Mouse (Mus musculus) stomach, embryonic 14.5 days (tissue): ENCODE data around the gene Hist1h4d. TPM values are rescaled to one million over a fixed set of nuclear protein-coding genes. Genes with fewer than 3 reads are reported as not detected.
"Not testable (repeated sequence)": the region's sequence is repeated elsewhere in the genome, so short reads cannot be mapped to it uniquely, and the experiment has no call there.

Experiments
- ATAC-seq: fragments of 200-750 bp; cut with Nextera tagmentation; 2 replicates; pipeline ENCODE4 v1.8.0; 2017; ENCODE audit warnings: low read depth, moderate TSS enrichment; ENCODE audit not compliant: insufficient number of reproducible peaks, insufficient read depth, low FRiP score
- H3K27ac ChIP-seq: fragments of 300-500 bp; sonication (generic); 2 replicates; pipeline ENCODE4 v1.5.1; 2014; ENCODE audit warnings: mild to moderate bottlenecking, low read length, moderate library complexity, mixed read lengths
- H3K27me3 ChIP-seq: fragments of 300-500 bp; sonication (generic); 2 replicates; pipeline ENCODE4 v1.6.1; 2014; ENCODE audit warnings: low read length, control low read depth, mixed read lengths; ENCODE audit not compliant: control insufficient read depth, insufficient read depth
- H3K36me3 ChIP-seq: fragments of 300-500 bp; sonication (generic); 2 replicates; pipeline ENCODE4 v1.6.1; 2014; ENCODE audit warnings: mild to moderate bottlenecking, control low read depth, low read length, moderate library complexity, mixed read lengths; ENCODE audit not compliant: control insufficient read depth, insufficient read depth
- H3K4me1 ChIP-seq: fragments of 300-500 bp; sonication (generic); 2 replicates; pipeline ENCODE4 v1.6.1; 2014; ENCODE audit warnings: low read length, control low read depth, mixed read lengths; ENCODE audit not compliant: control insufficient read depth, insufficient read depth
- H3K4me2 ChIP-seq: fragments of 300-500 bp; sonication (generic); replicated peaks from 2 replicates; pipeline ENCODE4 v1.6.1; 2014; ENCODE audit warnings: low read depth, low read length, control low read depth
- H3K4me3 ChIP-seq: fragments of 300-500 bp; sonication (generic); 2 replicates; pipeline ENCODE4 v1.5.1; 2014; ENCODE audit warnings: low read depth, low read length, control low read depth
- H3K9ac ChIP-seq: fragments of 300-500 bp; sonication (generic); replicated peaks from 2 replicates; pipeline ENCODE4 v1.6.1; 2014; ENCODE audit warnings: low read depth, mild to moderate bottlenecking, control low read depth, low read length, moderate library complexity, mixed read lengths
- H3K9me3 ChIP-seq: fragments of 300-500 bp; sonication (generic); 2 replicates; pipeline ENCODE4 v1.6.1; 2016; ENCODE audit warnings: low read depth, low read length, control low read depth; ENCODE audit not compliant: control insufficient read depth
- WGBS: fragments of 180-500 bp; shearing (Covaris S2); extraction: QIAGEN DNeasy Blood & Tissue Kit; methylation state at CpG from one replicate; pipeline ENCODE4 v1.1.7; 2014; 5-methylcytosine and 5-hydroxymethylcytosine counted together
- polyA plus RNA-seq: library from polyadenylated mRNA; unstranded; fragments of >200 nt; fragmentation: Nextera tagmentation; extraction: Ambion mirVana; gene quantifications from 2 replicates; pipeline ENCODE4 v1.2.1, GENCODE M21; 2014

Hist1h4d gene
- polyA plus RNA-seq, 1 experiment from 2014 or later: 119 TPM

DNA sequence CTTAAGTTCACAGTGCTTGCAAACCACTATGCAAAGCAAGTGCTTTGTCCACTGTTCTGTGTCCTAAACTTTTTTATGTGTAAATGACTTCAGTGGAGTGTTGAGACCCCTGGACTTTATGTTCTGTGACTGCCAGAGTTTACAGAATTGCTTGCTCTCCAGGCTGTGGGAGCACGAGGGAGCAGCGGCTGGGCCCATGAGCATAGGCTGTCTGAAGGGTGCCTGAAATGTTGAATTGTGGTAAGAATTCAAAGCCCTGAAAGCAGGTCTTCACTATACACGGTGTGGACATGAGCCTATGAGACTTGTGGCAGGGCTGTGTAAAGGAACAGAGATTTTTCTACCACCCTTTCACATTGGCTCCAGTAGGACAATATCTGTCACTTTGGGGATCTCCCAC lies 30.2 kb downstream of the Hist1h4d start:
- no peaks in the 10 kb centered on the region for H3K4me1 ChIP-seq
- no peak overlapping the region for H3K9ac ChIP-seq
- H3K36me3 ChIP-seq: no peaks in the 10 kb centered on the region
- 87% methylated on average over 3 of the region's 3 CpGs for WGBS
- ATAC-seq: no peak
- H3K9me3 ChIP-seq: no peaks in the 10 kb centered on the region
- H3K4me2 ChIP-seq: no peak overlapping the region
- H3K27me3 ChIP-seq: no peaks in the 10 kb centered on the region
- no peak overlapping the region for H3K4me3 ChIP-seq
- no peak overlapping the region for H3K27ac ChIP-seq

GRCm38 (mm10) chr13:23620056-23620732 lies 38.8 kb downstream of the Hist1h4d start:
- no peaks in the 10 kb centered on the region for H3K36me3 ChIP-seq
- no peaks in the 10 kb centered on the region for H3K9me3 ChIP-seq
- H3K4me3 ChIP-seq: peak overlapping the region; percentile 57
- peak overlapping the region; percentile 19 for H3K9ac ChIP-seq
- H3K27me3 ChIP-seq: no peaks in the 10 kb centered on the region
- H3K4me2 ChIP-seq: peak overlapping the region; percentile 74
- peak overlapping the region; percentile 97 for H3K27ac ChIP-seq
- H3K4me1 ChIP-seq: 0 out of 2 replicates have a peak, but pooled peaks cover 6% of the 10 kb centered on the region
- no peak for ATAC-seq
- 47% methylated on average over 12 of the region's 12 CpGs for WGBS

DNA sequence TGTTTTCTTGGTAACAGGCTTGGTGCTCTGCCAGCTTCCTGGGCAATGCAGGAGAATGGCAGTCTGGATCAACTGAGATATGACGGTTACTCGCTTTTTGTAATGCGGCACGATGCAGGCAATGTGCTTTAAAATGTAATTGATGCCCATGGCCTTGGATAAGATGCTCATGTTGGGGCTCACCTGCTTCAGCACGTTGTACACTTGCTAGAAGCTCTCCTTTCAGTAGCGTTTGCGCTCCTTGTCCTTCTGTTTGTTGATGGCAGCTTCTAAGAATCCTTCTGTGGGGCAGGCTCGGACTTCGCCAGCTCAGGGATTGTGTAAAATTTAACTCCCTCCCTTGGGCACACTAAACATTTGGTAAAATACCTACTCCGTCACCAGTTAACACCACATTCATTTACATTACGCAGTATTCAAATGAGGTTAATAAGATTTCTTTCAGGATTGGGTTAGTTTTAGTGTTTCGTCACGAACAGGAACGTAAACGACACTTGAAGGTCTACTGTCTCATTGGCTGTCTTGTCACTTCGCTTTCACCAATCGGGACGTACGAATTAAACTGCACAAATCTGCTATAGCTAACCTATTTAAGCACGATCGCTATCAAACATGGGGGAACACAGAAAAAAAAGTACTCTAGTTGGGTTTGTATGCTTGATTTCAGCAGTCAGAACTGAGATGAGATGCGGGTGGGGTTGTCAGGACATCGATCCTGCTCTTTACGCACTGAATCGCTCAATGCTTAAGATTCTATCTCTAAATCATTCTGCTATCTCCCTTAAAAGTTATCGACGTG lies 39.5 kb downstream of the Hist1h4d start, which contains the start of gene Hist1h2be:
Hist1h2be (minus strand) TSS at position 392 of the 799 bp plus-strand sequence.
- Histone ChIP-seq H3K27me3 (no peaks in the 10 kb centered on the region), H3K4me1 (0 out of 2 replicates have a peak, but pooled peaks cover 6% of the 10 kb centered on the region), H3K4me3 (peak within 1 kb of the TSS; percentile 57), H3K36me3 (no peaks in the 10 kb centered on the region), H3K4me2 (peak within 1 kb of the TSS; percentile 74), H3K9ac (peak within 1 kb of the TSS; percentile 75), H3K9me3 (no peaks in the 10 kb centered on the region), H3K27ac (peak within 1 kb of the TSS; percentile 97)
- WGBS: 1% methylated on average over 27 of the region's 27 CpGs
- ATAC-seq: peak; percentile 89

GRCm38 (mm10) chr13:23621532-23622174 lies 40.3 kb downstream of the Hist1h4d start:
- Histone ChIP-seq H3K4me3 (peak overlapping the region; percentile 57), H3K4me1 (0 out of 2 replicates have a peak, but pooled peaks cover 6% of the 10 kb centered on the region), H3K9me3 (no peaks in the 10 kb centered on the region), H3K36me3 (no peaks in the 10 kb centered on the region), H3K4me2 (peak overlapping the region; percentile 74), H3K27ac (peak overlapping the region; percentile 97), H3K27me3 (no peaks in the 10 kb centered on the region), H3K9ac (peak overlapping the region; percentile 75)
- ATAC-seq: peak; percentile 83
- WGBS: under 1% methylated on average over 18 of the region's 18 CpGs

DNA sequence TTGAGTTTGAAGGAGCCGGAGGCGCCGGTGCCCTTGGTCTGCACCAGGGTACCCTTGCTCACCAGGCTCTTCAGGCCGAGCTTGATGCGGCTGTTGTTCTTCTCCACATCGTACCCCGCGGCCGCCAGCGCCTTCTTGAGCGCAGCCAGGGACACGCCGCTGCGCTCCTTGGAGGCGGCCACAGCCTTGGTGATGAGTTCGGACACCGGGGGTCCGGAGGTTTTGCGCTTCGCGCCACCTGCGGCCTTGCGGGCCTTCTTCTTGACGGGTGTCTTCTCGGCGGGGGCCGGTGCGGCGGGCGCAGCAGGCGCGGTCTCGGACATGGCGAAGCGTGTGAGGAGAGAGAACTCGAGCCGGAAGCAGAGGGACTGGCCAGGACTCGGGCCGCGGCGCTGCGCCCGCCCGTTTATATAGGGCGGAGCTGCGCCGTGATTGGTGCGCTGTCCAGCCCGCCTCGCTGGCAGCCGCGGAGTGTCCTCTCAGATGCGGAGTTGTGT lies 40.8 kb downstream of the Hist1h4d start, which contains the start of gene Hist1h1e:
Hist1h1e (minus strand) TSS at position 384 of the 497 bp plus-strand sequence.
- Histone ChIP-seq H3K4me2 (peak within 1 kb of the TSS; percentile 74), H3K27ac (peak within 1 kb of the TSS; percentile 97), H3K4me3 (peak within 1 kb of the TSS; percentile 57), H3K9ac (peak within 1 kb of the TSS; percentile 75)
- H3K27me3 ChIP-seq, H3K4me1 ChIP-seq, H3K9me3 ChIP-seq, H3K36me3 ChIP-seq: not testable (repeated sequence)
- under 1% methylated on average over 52 of the region's 53 CpGs for WGBS
- peak; percentile 91 for ATAC-seq

DNA sequence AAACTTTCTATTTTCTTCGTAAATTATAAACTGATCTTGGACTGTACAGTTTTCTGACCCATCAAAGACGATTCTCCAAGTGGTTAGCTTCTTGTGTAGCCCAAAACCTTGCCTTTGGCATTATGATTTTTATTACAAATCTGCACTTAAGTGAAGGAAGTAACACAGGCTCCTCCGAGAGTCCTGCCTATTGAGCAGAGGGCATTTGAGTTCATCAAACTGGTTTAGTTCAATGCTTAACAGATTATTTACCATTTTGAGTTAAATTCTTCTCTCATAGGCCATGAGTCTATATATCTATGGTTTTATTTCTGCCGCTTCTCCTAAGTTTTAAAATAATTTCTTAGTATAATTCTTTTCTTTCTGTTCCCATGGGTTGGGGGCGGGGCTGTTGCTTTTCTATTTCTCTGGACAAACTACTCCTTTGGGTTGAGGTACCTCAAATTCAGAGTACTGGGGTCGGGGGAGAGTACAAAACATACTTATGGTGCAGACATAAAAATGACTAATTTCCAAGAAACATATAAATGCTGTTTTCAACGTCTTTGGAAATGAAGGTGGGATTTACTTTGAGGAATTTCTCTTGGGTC lies 41.6 kb downstream of the Hist1h4d start:
- peak overlapping the region; percentile 97 for H3K27ac ChIP-seq
- H3K9ac ChIP-seq: peak overlapping the region; percentile 75
- no peaks in the 10 kb centered on the region for H3K36me3 ChIP-seq
- no peak for ATAC-seq
- H3K4me2 ChIP-seq: peak overlapping the region; percentile 74
- no peaks in the 10 kb centered on the region for H3K9me3 ChIP-seq
- 28% methylated on average over 7 of the region's 7 CpGs for WGBS
- no peaks in the 10 kb centered on the region for H3K27me3 ChIP-seq
- H3K4me3 ChIP-seq: peak overlapping the region; percentile 57
- 0 out of 2 replicates have a peak, but pooled peaks cover 6% of the 10 kb centered on the region for H3K4me1 ChIP-seq

GRCm38 (mm10) chr13:23630653-23631052 lies 49.3 kb downstream of the Hist1h4d start:
- no peaks in the 10 kb centered on the region for H3K9me3 ChIP-seq
- no peak overlapping the region for H3K4me3 ChIP-seq
- WGBS: 22% methylated on average over 1 of the region's 1 CpGs
- H3K36me3 ChIP-seq: no peaks in the 10 kb centered on the region
- H3K27ac ChIP-seq: no peak overlapping the region
- H3K4me2 ChIP-seq: no peak overlapping the region
- no peak overlapping the region for H3K9ac ChIP-seq
- ATAC-seq: no peak
- no peaks in the 10 kb centered on the region for H3K27me3 ChIP-seq
- H3K4me1 ChIP-seq: no peaks in the 10 kb centered on the region
